Mouse (Mus musculus) heart, adult 2 months (tissue): ENCODE measurements around the gene Spag8. TPM values are rescaled to one million over a fixed set of nuclear protein-coding genes. Genes with fewer than 3 reads are reported as not detected.

Experiments used
- DNase-seq, 2 experiments: peaks; one replicate each; pipeline ENCODE4 v3.0.0; 2021
- H3K27ac ChIP-seq: fragments of 200-600 bp; 2 replicates; pipeline ENCODE4 v1.8.1; 2022
- H3K27me3 ChIP-seq: fragments of 200-500 bp; 2 replicates; pipeline ENCODE4 v1.6.1; 2012; ENCODE audit warnings: mild to moderate bottlenecking, low read length, inconsistent platforms, mixed read lengths; ENCODE audit not compliant: control insufficient read depth, insufficient read depth
- H3K36me3 ChIP-seq: fragments of 200-500 bp; 2 replicates; pipeline ENCODE4 v1.6.1; 2012; ENCODE audit warnings: low read length, inconsistent platforms; ENCODE audit not compliant: control insufficient read depth, insufficient read depth
- H3K4me1 ChIP-seq: fragments of 200-500 bp; 2 replicates; pipeline ENCODE4 v1.6.1; 2011; ENCODE audit warnings: low read length; ENCODE audit not compliant: control insufficient read depth, insufficient read depth
- H3K4me3 ChIP-seq: fragments of 200-600 bp; 2 replicates; pipeline ENCODE4 v1.8.1; 2022
- H3K79me2 ChIP-seq: fragments of 200-500 bp; replicated peaks from 2 replicates; pipeline ENCODE4 v1.6.1; 2012; ENCODE audit warnings: mild to moderate bottlenecking, inconsistent platforms, low read length, moderate library complexity, mixed read lengths; ENCODE audit not compliant: control insufficient read depth, insufficient read depth
- H3K9ac ChIP-seq: fragments of 200-500 bp; 2 replicates; pipeline ENCODE4 v1.6.1; 2012; ENCODE audit warnings: low read depth, mild to moderate bottlenecking, control low read depth, inconsistent platforms, low read length, mixed read lengths
- CTCF ChIP-seq: fragments of 200-600 bp; IDR thresholded peaks from 2 replicates; pipeline ENCODE4 v1.8.1; 2022; ENCODE audit warnings: antibody characterized with exemption, mild to moderate bottlenecking, moderate library complexity
- EP300 ChIP-seq: fragments of 200-500 bp; IDR thresholded peaks from 2 replicates; pipeline ENCODE4 v1.6.1; 2011; ENCODE audit warnings: low read depth, low read length, control low read depth; ENCODE audit not compliant: insufficient read depth
- POLR2A ChIP-seq: fragments of 200-500 bp; IDR thresholded peaks from 2 replicates; pipeline ENCODE4 v1.6.1; 2011; ENCODE audit warnings: mild to moderate bottlenecking, low read depth, low read length, control low read depth; ENCODE audit not compliant: insufficient read depth
- WGBS: fragments of 180-500 bp; shearing (Covaris S2); methylation state at CpG from one replicate; pipeline ENCODE4 v1.1.7; 2018; 5-methylcytosine and 5-hydroxymethylcytosine counted together
- intact Hi-C: fragments of 180-260 bp; cut with DNase I; formaldehyde crosslinking; loops from one replicate; pipeline ENCODE4 v1.15.1; 2025
- polyA plus RNA-seq: library from polyadenylated mRNA; depleted of rRNA; stranded (reverse); fragments of >200 nt; gene quantifications from 2 replicates; pipeline ENCODE4 v1.2.3, GENCODE M21; 2012
- total RNA-seq, 2 experiments: library from RNA; stranded (reverse); gene quantifications; 2 replicates each; pipeline ENCODE4 v1.2.3; 2021

The Spag8 gene
- total and polyA plus RNA-seq, 3 experiments, result 0.29 to 2.0 TPM; not detected in 1

DNA sequence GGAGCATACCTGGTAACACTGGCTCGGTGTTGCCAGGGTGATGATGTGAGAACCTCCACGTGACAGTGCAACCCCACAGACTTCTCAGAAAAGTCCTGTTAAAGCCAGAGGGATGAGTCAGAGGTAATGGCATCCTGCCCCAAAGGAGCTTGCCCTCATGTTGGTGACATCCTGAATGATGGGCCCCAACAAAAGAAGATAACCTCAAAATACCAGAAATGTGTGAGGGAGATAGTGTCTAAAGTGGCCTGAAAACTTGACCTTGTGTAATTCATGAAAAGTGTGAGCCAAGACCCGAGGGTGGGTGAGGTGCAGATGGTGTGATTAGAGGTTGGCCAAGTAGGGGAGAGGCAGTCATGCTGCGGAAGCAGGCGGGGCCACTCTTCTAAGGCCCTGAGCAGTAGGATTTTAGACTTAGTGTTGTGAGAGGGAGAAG lies 40.4 kb upstream of the Spag8 start:
- Histone ChIP-seq H3K79me2 (no peaks in the 10 kb centered on the region), H3K9ac (no peak overlapping the region), H3K4me3 (no peak overlapping the region), H3K36me3 (no peaks in the 10 kb centered on the region), H3K27me3 (no peaks in the 10 kb centered on the region), H3K4me1 (peaks cover 6% of the 10 kb centered on the region), H3K27ac (no peak overlapping the region)
- intact Hi-C loops, result no loop called here
- DNase-seq, result peak in 1 of 2 experiments; percentile 57
- TF ChIP-seq CTCF (no peak), EP300 (no peak), POLR2A (no peak)
- WGBS, result 54% methylated on average over 5 of the region's 5 CpGs

DNA sequence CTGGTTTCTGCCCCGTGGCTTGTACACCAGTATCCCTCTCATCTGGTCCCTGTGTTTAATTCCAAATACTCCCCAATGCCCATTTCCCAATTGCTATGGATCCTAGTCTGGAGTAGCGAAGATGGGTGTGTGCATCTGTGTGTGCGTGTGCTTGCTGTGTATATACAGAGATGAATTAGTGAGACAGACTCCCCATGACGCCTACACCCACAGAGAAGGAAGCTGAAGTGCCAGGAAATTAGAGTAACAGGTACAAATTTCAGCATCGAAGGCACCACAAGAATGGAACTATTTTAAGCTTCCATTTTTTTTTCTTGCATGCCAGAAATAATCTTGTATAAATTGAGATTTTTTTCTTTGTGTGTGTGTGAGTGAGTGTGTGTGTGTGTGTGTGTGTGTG lies 37.6 kb upstream of the Spag8 start:
- H3K27me3 ChIP-seq, result no peaks in the 10 kb centered on the region
- TF ChIP-seq EP300, result no peak
- no peak for TF ChIP-seq CTCF
- TF ChIP-seq POLR2A, result no peak
- H3K79me2 ChIP-seq, result no peaks in the 10 kb centered on the region
- WGBS, result 66% methylated on average over 5 of the region's 5 CpGs
- no peak for DNase-seq
- H3K4me1 ChIP-seq, result peaks cover 6% of the 10 kb centered on the region
- H3K9ac ChIP-seq, result no peak overlapping the region
- intact Hi-C loops, result no loop called here
- H3K36me3 ChIP-seq, result no peaks in the 10 kb centered on the region
- H3K27ac ChIP-seq, result no peak overlapping the region
- H3K4me3 ChIP-seq, result no peak overlapping the region

DNA sequence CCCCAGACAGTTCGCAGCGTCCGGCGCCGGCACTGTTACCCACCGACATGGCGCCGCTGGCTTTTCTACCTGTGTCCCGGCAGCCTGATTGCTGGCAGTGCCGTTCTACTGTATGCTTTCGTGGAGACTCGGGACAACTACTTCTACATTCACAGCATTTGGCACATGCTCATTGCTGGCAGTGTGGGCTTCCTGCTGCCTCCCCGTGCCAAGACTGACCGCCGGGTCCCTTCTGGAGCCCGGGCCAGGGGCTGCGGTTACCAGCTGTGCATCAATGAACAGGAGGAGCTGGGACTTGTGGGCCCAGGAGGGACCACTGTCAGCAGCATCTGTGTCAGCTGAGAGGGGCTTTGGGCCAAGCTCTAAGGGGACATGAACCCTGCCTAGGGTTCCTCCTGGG lies 36.6 kb upstream of the Spag8 start:
- intact Hi-C loops, result no loop called here
- H3K27ac ChIP-seq, result no peak overlapping the region
- H3K9ac ChIP-seq, result no peak overlapping the region
- 91% methylated on average over 17 of the region's 17 CpGs for WGBS
- DNase-seq, result no peak
- H3K36me3 ChIP-seq, result no peaks in the 10 kb centered on the region
- no peaks in the 10 kb centered on the region for H3K79me2 ChIP-seq
- H3K4me3 ChIP-seq, result no peak overlapping the region
- TF ChIP-seq EP300 (no peak), POLR2A (no peak), CTCF (no peak)
- no peaks in the 10 kb centered on the region for H3K27me3 ChIP-seq
- H3K4me1 ChIP-seq, result peaks cover 2% of the 10 kb centered on the region

DNA sequence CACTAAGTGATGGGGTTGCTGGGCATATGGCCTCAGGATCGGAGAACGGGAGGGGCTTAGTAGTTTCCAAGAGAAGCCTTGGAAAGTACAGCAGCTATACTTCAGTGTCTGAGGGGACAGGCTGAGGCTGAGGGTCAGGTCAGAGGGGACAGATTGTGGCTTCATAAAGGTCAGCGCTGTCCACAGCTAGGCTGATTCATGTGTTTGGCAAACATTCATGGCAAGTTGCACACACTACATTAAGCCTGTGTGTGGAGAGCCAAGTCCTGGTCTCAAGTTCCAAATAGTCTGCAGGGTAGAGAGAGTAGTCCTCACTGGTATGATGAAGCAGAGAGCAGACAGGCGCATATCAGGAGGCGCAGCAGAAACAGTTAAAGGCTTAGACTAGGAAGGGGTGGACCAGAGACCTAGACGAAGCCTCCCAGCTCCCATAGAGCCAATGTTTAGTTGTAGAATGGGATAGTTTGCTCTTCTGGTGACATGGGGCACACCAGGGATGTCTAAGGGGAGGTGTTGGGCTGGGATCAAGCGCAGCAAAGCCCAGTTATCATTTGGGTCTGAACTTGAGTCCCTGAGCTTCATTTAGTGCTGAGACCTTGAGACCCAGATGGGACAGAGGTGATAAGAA lies 26.1 kb upstream of the Spag8 start:
- Histone ChIP-seq H3K79me2 (no peaks in the 10 kb centered on the region), H3K36me3 (no peaks in the 10 kb centered on the region), H3K9ac (no peak overlapping the region), H3K4me3 (no peak overlapping the region), H3K27ac (no peak overlapping the region), H3K4me1 (no peaks in the 10 kb centered on the region), H3K27me3 (no peaks in the 10 kb centered on the region)
- TF ChIP-seq POLR2A, result no peak
- TF ChIP-seq CTCF, result no peak
- TF ChIP-seq EP300, result no peak
- WGBS, result 87% methylated on average over 7 of the region's 7 CpGs
- peak in 1 of 2 experiments; percentile 29 for DNase-seq
- intact Hi-C loops, result no loop called here

DNA sequence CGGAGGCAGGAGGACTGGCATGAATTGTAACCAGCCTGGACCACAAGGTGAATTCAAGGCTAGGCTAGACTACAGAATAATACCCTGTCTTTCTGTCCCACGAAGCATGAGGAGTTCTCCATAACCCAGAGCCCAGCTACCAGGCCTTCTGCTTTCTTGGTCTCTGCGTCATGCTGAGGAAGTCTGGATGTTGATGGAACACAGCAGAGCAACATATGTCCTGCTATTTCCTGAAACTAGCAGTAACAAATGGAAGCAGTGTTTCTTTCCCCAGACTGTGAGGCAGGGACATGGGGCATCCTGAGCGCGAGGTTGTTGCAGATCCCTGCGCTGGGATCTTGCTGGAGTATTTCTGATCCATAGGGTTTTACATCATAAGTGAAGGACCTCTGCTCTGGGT lies 25.1 kb upstream of the Spag8 start:
- Histone ChIP-seq H3K36me3 (no peaks in the 10 kb centered on the region), H3K9ac (no peak overlapping the region), H3K4me3 (no peak overlapping the region), H3K27me3 (no peaks in the 10 kb centered on the region), H3K4me1 (no peaks in the 10 kb centered on the region), H3K27ac (no peak overlapping the region), H3K79me2 (no peaks in the 10 kb centered on the region)
- intact Hi-C loops, result no loop called here
- no peak for TF ChIP-seq POLR2A
- 87% methylated on average over 6 of the region's 6 CpGs for WGBS
- no peak for DNase-seq

DNA sequence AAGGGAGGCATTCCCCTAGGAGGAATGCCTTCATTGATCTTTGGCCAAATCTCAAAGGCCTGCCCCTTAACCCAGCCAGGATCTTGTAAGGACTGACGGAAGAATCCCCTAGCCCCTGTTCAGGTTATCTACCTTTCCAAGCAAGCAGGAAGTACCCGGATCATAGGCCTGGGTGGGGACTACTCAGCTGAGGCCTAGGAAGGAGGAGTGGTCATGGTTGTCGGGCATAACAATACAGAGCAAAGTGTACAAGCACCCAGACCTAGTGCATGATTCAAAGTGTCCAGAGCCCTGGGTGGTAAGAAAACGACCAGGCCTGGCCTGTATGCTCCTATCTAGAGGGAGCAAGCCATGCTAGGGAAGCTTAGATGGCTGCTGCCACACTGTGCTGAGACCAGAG lies 22.2 kb upstream of the Spag8 start:
- intact Hi-C loops, result no loop called here
- no peak overlapping the region for H3K27ac ChIP-seq
- no peaks in the 10 kb centered on the region for H3K27me3 ChIP-seq
- no peak for DNase-seq
- H3K4me3 ChIP-seq, result no peak overlapping the region
- H3K36me3 ChIP-seq, result no peaks in the 10 kb centered on the region
- TF ChIP-seq CTCF (no peak), POLR2A (no peak), EP300 (no peak)
- no peaks in the 10 kb centered on the region for H3K79me2 ChIP-seq
- 72% methylated on average over 4 of the region's 4 CpGs for WGBS
- peaks cover 2% of the 10 kb centered on the region for H3K4me1 ChIP-seq
- no peak overlapping the region for H3K9ac ChIP-seq
